Mouse (Mus musculus) cerebellum, postnatal 10 days (tissue): Measurements from ENCODE around the gene Ppcs.

Experiments used
- DNase-seq, 2 experiments: peaks; one replicate each; pipeline ENCODE4 v3.0.0; 2021; ENCODE audit warnings: mixed read lengths in 2 of 2

The Ppcs gene

GRCm38 (mm10) chr4:119417270-119417669 lies 5.0 kb downstream of the Ppcs start:
- no peak for DNase-seq

DNA sequence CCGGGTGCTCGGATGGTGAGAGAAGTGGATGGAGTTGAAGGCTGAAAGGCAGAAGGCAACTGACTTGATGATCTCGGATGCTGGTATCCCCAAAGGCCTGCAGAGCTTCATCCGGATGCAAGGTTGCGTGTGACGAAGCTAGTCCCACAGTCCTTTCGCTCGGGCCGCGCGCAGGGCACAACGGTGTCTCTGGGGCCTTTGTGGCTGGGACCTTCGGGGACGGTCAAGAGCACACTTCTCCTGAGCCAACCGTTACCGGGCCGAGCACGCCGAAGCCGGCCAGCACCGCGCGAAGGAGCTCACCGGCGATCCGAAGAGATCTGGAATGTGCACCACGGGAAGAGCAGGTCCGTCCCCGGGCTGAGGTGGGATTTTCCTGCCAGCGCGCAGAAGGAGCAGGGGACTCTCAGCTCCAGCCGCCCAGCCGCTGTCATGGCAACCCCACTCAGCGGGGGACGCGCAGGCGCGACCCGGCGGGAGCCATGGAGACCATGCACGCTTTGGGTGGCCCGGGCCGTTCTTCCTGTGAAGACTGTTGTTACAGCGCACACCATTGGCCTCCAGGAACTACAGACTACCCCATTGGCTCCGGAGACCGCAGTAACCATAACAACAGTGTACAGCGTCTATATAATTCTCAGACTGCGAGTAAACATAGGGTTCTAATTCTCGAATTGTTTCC lies 7.0 kb downstream of the Ppcs start, which contains the start of gene Ccdc30:
Gene Ccdc30 (minus strand): TSS at position 450 of the 682 bp plus-strand sequence.
- peak; percentile 98 for DNase-seq

GRCm38 (mm10) chr4:119412791-119413190 lies 9.4 kb downstream of the Ppcs start:
- peak; percentile 77 to 84 for DNase-seq

GRCm38 (mm10) chr4:119411877-119412650 lies 10.2 kb downstream of the Ppcs start:
- no peak for DNase-seq

DNA sequence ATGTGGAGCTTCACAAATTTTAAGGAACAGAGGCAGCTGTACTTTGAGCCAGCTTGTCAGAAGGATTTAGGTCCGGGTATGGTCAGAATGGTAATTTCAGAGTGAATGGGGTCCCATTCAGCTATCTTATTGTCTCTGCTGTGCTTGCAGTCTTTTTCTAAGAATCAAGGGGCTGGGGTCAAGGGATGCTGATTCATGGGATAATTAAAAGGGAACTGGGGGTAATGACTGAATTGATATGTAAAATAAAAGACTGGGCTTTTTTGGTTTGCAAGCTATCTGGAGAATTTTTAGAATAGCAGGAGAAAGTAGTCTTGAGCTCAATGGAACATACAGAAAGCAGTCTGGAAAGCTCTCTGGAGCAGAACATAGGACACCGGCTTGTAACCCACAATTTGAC lies 18.8 kb downstream of the Ppcs start:
- no peak for DNase-seq

GRCm38 (mm10) chr4:119400896-119401295 lies 21.3 kb downstream of the Ppcs start:
- DNase-seq: no peak

DNA sequence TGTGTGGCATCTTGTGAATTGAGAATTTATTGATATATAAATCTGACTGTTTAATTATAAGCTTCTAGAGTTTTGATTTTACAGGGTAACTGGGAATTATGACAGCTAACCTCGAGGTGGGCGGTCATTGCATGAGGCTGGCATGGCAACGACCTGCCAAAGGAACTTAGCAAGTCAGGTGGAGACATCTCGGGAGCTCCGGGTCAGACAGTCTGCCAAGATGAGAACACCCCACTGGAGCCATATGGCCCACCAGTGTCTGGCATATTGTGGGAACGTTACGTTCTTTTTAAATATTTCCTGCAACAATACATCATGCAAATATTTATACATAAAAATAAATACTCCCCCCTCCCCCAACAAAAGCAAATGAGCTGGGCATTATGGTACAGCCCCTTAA lies 23.5 kb downstream of the Ppcs start:
- peak; percentile 80 to 85 for DNase-seq

- peak; percentile 44 to 61 for DNase-seq
Observed at GRCm38 (mm10) chr4:119390369-119390768, 31.9 kb downstream of the Ppcs start.

DNA sequence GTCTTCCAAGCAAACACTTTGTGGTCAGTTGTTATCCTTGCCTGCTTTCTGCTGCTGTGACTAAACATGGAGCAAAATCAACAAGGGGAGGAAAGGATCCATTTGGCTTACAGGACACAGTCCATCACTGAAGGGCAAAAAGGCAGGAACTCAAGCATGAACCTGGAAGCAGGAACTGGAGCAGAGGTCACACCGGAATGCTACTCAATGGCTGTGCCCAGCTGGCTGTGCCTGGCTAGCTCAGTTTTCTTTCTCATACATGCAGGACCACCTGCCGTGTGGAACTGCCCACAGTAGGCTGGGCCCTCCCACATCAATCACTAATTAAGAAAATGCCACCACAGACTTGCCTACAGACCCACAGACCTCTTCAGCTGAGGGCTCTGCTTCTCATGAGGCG lies 33.0 kb downstream of the Ppcs start:
- no peak for DNase-seq

DNA sequence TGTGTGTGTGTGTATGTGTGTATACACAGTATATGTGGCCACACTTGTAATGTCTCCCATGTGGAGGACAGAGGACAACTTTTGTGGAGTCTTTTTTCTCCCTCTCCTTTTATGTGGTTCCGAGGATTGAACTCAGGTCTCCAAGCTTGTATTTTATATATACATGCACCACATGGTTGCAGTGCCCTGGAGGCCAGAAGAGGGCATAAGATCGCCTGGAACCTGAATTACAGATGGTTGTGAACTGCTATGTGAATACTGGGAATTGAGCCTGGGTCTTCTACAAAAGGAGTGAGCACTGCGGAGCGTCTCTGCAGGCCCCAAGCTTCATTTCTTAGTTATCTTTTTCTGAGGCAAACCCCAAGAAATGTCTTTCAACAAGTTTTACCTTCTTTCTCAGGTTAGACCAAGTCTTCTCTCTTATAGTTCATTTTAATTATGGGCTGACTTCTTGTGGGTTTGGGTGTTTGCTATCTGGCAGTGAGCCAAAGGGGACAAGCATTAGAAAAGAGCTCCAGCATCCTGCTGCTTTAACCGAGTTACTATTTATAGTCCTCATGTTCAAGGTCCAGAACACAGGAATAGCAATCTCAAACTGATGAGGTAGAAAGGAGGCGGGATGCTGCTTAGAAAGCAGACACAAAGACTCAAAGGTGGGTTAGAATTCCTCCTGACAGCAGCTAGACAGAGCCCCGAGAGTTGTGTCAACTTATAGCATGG lies 40.6 kb downstream of the Ppcs start:
- DNase-seq: peak in 1 of 2 experiments; percentile 29

DNA sequence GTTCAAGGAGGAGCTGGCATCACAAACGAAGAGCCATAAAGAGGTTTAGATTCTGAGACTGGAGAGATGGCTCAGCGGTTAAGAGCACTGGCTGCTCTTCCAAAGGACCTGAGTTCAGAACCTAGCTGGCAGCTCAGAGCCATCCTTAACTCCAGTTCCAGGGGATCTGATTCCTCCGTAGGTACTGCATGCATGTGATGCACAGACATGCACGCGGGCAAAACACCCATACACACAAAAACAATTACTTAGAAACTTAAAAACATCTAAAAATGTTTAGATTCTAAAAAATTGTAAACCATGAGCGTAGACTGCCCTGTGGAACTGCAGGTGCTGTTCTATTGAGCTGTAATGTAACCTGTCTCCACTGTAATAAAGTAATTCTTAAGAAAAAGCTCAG lies 52.8 kb downstream of the Ppcs start:
- no peak for DNase-seq
